Mouse (Mus musculus) bone marrow macrophage, adult 2 months (primary cell): Measurements from ENCODE around the gene Cope.

ENCODE experiments used
- CTCF ChIP-seq: IDR thresholded peaks from 2 replicates; pipeline ENCODE4 v1.5.1; 2012; ENCODE audit warnings: low read depth, mild to moderate bottlenecking, low read length, moderate library complexity
- POLR2A ChIP-seq: IDR thresholded peaks from 2 replicates; pipeline ENCODE4 v1.6.1; 2012; ENCODE audit warnings: mild to moderate bottlenecking, low read depth, low read length, borderline replicate concordance

GRCm38 (mm10) chr8:70274350-70274749 lies 28.0 kb upstream of the Cope start:
- TF ChIP-seq CTCF, result no peak
- TF ChIP-seq POLR2A, result no peak
